Mouse (Mus musculus): Measurements from ENCODE around the gene Pogz.

DNA sequence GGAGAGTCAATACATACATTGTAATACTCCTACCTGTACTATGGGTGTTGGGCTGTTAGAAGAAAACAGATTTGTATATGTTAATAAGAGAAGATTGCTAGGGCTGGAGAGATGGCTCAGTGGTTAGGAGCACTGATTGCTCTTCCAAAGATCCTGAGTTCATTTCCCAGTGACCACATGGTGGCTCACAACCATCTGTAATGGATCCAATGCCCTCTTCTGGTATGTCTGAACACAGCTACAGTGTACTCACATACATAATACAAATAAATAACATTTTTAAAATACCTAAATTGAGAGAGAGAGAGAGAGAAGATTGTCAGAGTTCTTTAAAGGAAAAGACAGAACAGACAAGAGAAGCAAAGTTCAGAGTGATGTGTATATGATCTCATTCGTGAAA is 29.1 kb upstream of the Pogz start:
- TF ChIP-seq CTCF (conservative IDR thresholded peaks at IDR 0.05; ENCODE audit: low read length) (no peak), NANOG (IDR thresholded peaks at IDR 0.05; ENCODE audit: borderline replicate concordance, low read length) (no peak)
